Mouse (Mus musculus): ENCODE measurements around the gene Olfr1204. TPM values are rescaled to one million over a fixed set of nuclear protein-coding genes. Genes with fewer than 3 reads are reported as not detected.

Gene Olfr1204
- total RNA-seq (2012; rRNA removed) (not detected in 2 replicates), polyA plus RNA-seq (2012; ENCODE audit: insufficient read depth in 1 of 2, insufficient read length in 2 of 2, low read depth in 1 of 2, low replicate concordance in 2 of 2, missing spikeins in 1 of 2) (not detected)

- H3K79me2 ChIP-seq (ENCODE audit: control insufficient read depth, insufficient read depth, low read length, poor library complexity) = no peaks in the 10 kb centered on the region
- H3K4me3 ChIP-seq (ENCODE audit: control insufficient read depth in 1 of 2, insufficient read depth in 1 of 2, low read depth in 2 of 2, low read length in 2 of 2) = no peak within 1 kb of the TSS
- H3K27ac ChIP-seq (ENCODE audit: control insufficient read depth, low read depth, low read length) = no peak within 1 kb of the TSS
- TF ChIP-seq POLR2AphosphoS5 (IDR thresholded peaks at IDR 0.05; ENCODE audit: borderline replicate concordance, low read depth, low read length) = no peak
- TF ChIP-seq RCOR1 (IDR thresholded peaks at IDR 0.05; ENCODE audit: low read depth, low read length) = no peak
- no peak for TF ChIP-seq TAL1 (IDR thresholded peaks at IDR 0.05; ENCODE audit: low read length)
- H3K9ac ChIP-seq (ENCODE audit: control insufficient read depth, low read depth, low read length, poor library complexity, severe bottlenecking) = no peak within 1 kb of the TSS
- no peak for DNase-seq (ENCODE audit: low read depth, low spot score)
- H3K27me3 ChIP-seq (ENCODE audit: control insufficient read depth in 1 of 2, insufficient read depth in 2 of 2, low read length in 2 of 2) = no peaks in the 10 kb centered on the region
- H3K4me1 ChIP-seq (ENCODE audit: control insufficient read depth in 1 of 2, insufficient read depth in 2 of 2, low read length in 2 of 2) = no peaks in the 10 kb centered on the region
- H3K9me3 ChIP-seq (replicated peaks; ENCODE audit: insufficient read depth, low read length) = no peaks in the 10 kb centered on the region
- H3K36me3 ChIP-seq (ENCODE audit: control insufficient read depth in 1 of 2, insufficient read depth in 2 of 2, low read length in 2 of 2) = no peaks in the 10 kb centered on the region
Observed at GRCm38 (mm10) chr2:88848992-88849391, at the start of gene Olfr1204. TSS of gene Olfr1204 (plus strand) at chr2:88849292.

GRCm38 (mm10) chr2:88814196-88814595 lies 34.9 kb upstream of the Olfr1204 start, which contains the start of gene Olfr1202:
TSS of gene Olfr1202 (plus strand) at chr2:88814496.
- Histone ChIP-seq H3K4me1 (ENCODE audit: control insufficient read depth in 1 of 2, insufficient read depth in 2 of 2, low read length in 2 of 2) (no peaks in the 10 kb centered on the region), H3K9ac (ENCODE audit: control insufficient read depth, low read depth, low read length, poor library complexity, severe bottlenecking) (no peak within 1 kb of the TSS), H3K4me3 (ENCODE audit: control insufficient read depth in 1 of 2, insufficient read depth in 1 of 2, low read depth in 2 of 2, low read length in 2 of 2) (no peak within 1 kb of the TSS), H3K9me3 (replicated peaks; ENCODE audit: insufficient read depth, low read length) (no peaks in the 10 kb centered on the region), H3K79me2 (ENCODE audit: control insufficient read depth, insufficient read depth, low read length, poor library complexity) (no peaks in the 10 kb centered on the region), H3K36me3 (ENCODE audit: control insufficient read depth in 1 of 2, insufficient read depth in 2 of 2, low read length in 2 of 2) (no peaks in the 10 kb centered on the region), H3K27ac (ENCODE audit: control insufficient read depth, low read depth, low read length) (no peak within 1 kb of the TSS), H3K27me3 (ENCODE audit: control insufficient read depth in 1 of 2, insufficient read depth in 2 of 2, low read length in 2 of 2) (no peaks in the 10 kb centered on the region)
- TF ChIP-seq ETS1 (IDR thresholded peaks at IDR 0.05; ENCODE audit: low read depth, low read length) (no peak), CHD1 (IDR thresholded peaks at IDR 0.05; ENCODE audit: low read depth, low read length) (no peak), SIN3A (IDR thresholded peaks at IDR 0.05; ENCODE audit: low read length) (no peak), POLR2AphosphoS2 (IDR thresholded peaks at IDR 0.05; ENCODE audit: low read length) (no peak), TCF12 (IDR thresholded peaks at IDR 0.05; ENCODE audit: low read depth, low read length) (no peak)
- DNase-seq (ENCODE audit: low read depth, low spot score) = no peak

GRCm38 (mm10) chr2:88829437-88829836 lies 19.7 kb upstream of the Olfr1204 start, which contains the start of gene Olfr1205:
TSS of gene Olfr1205 (plus strand) at chr2:88829737.
- TF ChIP-seq JUND (IDR thresholded peaks at IDR 0.05; ENCODE audit: low read depth, low read length) = no peak
- TF ChIP-seq POLR2AphosphoS5 (IDR thresholded peaks at IDR 0.05; ENCODE audit: borderline replicate concordance, low read depth, low read length) = no peak
- no peak for TF ChIP-seq SIN3A (IDR thresholded peaks at IDR 0.05; ENCODE audit: low read length)
- no peak for TF ChIP-seq TCF12 (IDR thresholded peaks at IDR 0.05; ENCODE audit: low read depth, low read length)
- TF ChIP-seq POLR2A (IDR thresholded peaks at IDR 0.05; ENCODE audit: control insufficient read depth in 1 of 2, insufficient read depth in 1 of 2, low read depth in 1 of 2, low read length in 2 of 2, poor library complexity in 1 of 2) = no peak
- TF ChIP-seq POLR2AphosphoS2 (IDR thresholded peaks at IDR 0.05; ENCODE audit: low read length) = no peak
- TF ChIP-seq USF1 (IDR thresholded peaks at IDR 0.05; ENCODE audit: low read depth, low read length) = no peak
- TF ChIP-seq HCFC1 (IDR thresholded peaks at IDR 0.05; ENCODE audit: low read depth, low read length) = no peak
- TF ChIP-seq RAD21 (IDR thresholded peaks at IDR 0.05; ENCODE audit: low read depth, low read length) = no peak
- TF ChIP-seq TAL1 (IDR thresholded peaks at IDR 0.05; ENCODE audit: low read length) = no peak
- TF ChIP-seq CHD2 (IDR thresholded peaks at IDR 0.05; ENCODE audit: low read length) = no peak
- TF ChIP-seq ZC3H11A (IDR thresholded peaks at IDR 0.05; ENCODE audit: low read depth, low read length) = no peak
- TF ChIP-seq E2F4 (IDR thresholded peaks at IDR 0.05; ENCODE audit: borderline replicate concordance, low read depth, low read length) = no peak
- no peak for TF ChIP-seq RCOR1 (IDR thresholded peaks at IDR 0.05; ENCODE audit: low read depth, low read length)
- TF ChIP-seq BHLHE40 (IDR thresholded peaks at IDR 0.05; ENCODE audit: borderline replicate concordance, low read depth, low read length) = no peak
- no peak for TF ChIP-seq MAZ (IDR thresholded peaks at IDR 0.05; ENCODE audit: low read depth, low read length)
- no peak for TF ChIP-seq ETS1 (IDR thresholded peaks at IDR 0.05; ENCODE audit: low read depth, low read length)
- no peak for TF ChIP-seq NRF1 (IDR thresholded peaks at IDR 0.05; ENCODE audit: insufficient read depth, low read depth, low read length, poor library complexity, severe bottlenecking)
- no peaks in the 10 kb centered on the region for H3K27me3 ChIP-seq (ENCODE audit: control insufficient read depth in 1 of 2, insufficient read depth in 2 of 2, low read length in 2 of 2)

More at GRCm38 (mm10) chr2:88829437-88829836, 19.7 kb upstream of the Olfr1204 start, which contains the start of gene Olfr1205:
- no peaks in the 10 kb centered on the region for H3K9me3 ChIP-seq (replicated peaks; ENCODE audit: insufficient read depth, low read length)
- no peak within 1 kb of the TSS for H3K9ac ChIP-seq (ENCODE audit: control insufficient read depth, low read depth, low read length, poor library complexity, severe bottlenecking)
- DNase-seq (ENCODE audit: low read depth, low spot score) = no peak
- no peaks in the 10 kb centered on the region for H3K79me2 ChIP-seq (ENCODE audit: control insufficient read depth, insufficient read depth, low read length, poor library complexity)
- no peak within 1 kb of the TSS for H3K4me3 ChIP-seq (ENCODE audit: control insufficient read depth in 1 of 2, insufficient read depth in 1 of 2, low read depth in 2 of 2, low read length in 2 of 2)
- no peaks in the 10 kb centered on the region for H3K36me3 ChIP-seq (ENCODE audit: control insufficient read depth in 1 of 2, insufficient read depth in 2 of 2, low read length in 2 of 2)
- no peak within 1 kb of the TSS for H3K27ac ChIP-seq (ENCODE audit: control insufficient read depth, low read depth, low read length)
- H3K4me1 ChIP-seq (ENCODE audit: control insufficient read depth in 1 of 2, insufficient read depth in 2 of 2, low read length in 2 of 2) = no peaks in the 10 kb centered on the region

Data from MEL (cell line).